Mouse (Mus musculus) ES-E14 (cell line): ENCODE results near the gene Gm6169.
"Not testable (repeated sequence)": the region's sequence is repeated elsewhere in the genome, so short reads cannot be mapped to it uniquely, and the experiment has no call there.

Source experiments
- MAFK ChIP-seq: IDR thresholded peaks from 2 replicates; pipeline ENCODE4 v1.6.1; 2014; ENCODE audit warnings: mild to moderate bottlenecking, low read depth, low read length, inconsistent platforms; ENCODE audit not compliant: insufficient read depth
- ZC3H11A ChIP-seq: IDR thresholded peaks from 2 replicates; pipeline ENCODE4 v1.6.1; 2012; ENCODE audit warnings: low read depth, mild to moderate bottlenecking, inconsistent platforms, low read length, borderline replicate concordance

GRCm38 (mm10) chr13:97129654-97130053, 30.6 kb upstream of the Gm6169 start:
- not testable (repeated sequence) for TF ChIP-seq MAFK, ZC3H11A
